Mouse (Mus musculus): ENCODE measurements around the gene Gm20518. TPM values are rescaled to one million over a fixed set of nuclear protein-coding genes. Genes with fewer than 3 reads are reported as not detected.
A peak's percentile ranks its signal among the peaks of the same experiment; 100 is the strongest.

Gene Gm20518
- polyA plus RNA-seq, 1 experiment = 0.08 TPM

DNA sequence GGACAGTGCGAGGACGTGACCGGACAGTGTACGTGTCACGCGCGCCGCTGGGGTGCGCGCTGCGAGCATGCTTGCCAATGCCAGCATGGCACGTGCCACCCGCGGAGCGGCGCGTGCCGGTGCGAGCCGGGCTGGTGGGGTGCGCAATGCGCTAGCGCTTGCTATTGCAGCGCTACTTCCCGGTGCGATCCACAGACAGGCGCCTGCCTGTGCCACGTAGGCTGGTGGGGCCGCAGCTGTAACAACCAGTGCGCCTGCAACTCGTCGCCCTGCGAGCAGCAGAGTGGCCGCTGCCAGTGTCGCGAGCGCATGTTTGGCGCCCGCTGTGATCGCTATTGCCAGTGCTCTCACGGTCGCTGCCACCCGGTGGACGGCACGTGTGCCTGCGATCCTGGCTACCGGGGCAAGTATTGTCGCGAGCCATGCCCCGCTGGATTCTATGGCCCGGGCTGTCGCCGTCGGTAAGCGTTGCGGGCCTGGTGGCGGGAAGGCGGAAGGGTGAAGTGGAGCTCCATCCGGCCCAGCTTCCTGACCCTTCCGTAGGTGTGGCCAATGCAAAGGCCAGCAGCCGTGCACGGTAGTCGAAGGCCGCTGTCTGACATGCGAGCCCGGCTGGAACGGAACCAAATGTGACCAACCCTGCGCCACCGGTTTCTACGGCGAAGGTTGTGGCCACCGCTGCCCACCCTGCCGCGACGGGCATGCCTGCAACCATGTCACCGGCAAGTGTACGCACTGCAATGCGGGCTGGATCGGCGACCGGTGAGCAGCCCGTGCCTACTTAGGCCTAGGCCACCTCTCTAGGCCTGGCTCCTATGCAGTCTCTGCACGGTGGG, 88.4 kb downstream of the Gm20518 start:
- Histone ChIP-seq H3ac (ENCODE audit: control insufficient read depth, insufficient read length) (no peak overlapping the region), H3K4me3 (no peak overlapping the region), H3K27me3 (ENCODE audit: control insufficient read depth, insufficient read depth, insufficient read length) (no peaks in the 10 kb centered on the region), H3K4me2 (ENCODE audit: low read depth) (no peak overlapping the region), H3K79me2 (ENCODE audit: control insufficient read depth, insufficient read depth) (peaks cover 26% of the 10 kb centered on the region), H3K36me3 (ENCODE audit: control insufficient read depth, insufficient read depth) (peaks cover 4% of the 10 kb centered on the region)
- no peak for TF ChIP-seq MYOD1 (IDR thresholded peaks at IDR 0.05; ENCODE audit: control insufficient read depth in 1 of 3, insufficient read length in 2 of 3, low read depth in 2 of 3)
- TF ChIP-seq SRF (IDR thresholded peaks at IDR 0.05; ENCODE audit: control insufficient read depth, insufficient read length, low read depth) = no peak
- no peak for TF ChIP-seq REST (IDR thresholded peaks at IDR 0.05; ENCODE audit: insufficient read depth, insufficient read length)

DNA sequence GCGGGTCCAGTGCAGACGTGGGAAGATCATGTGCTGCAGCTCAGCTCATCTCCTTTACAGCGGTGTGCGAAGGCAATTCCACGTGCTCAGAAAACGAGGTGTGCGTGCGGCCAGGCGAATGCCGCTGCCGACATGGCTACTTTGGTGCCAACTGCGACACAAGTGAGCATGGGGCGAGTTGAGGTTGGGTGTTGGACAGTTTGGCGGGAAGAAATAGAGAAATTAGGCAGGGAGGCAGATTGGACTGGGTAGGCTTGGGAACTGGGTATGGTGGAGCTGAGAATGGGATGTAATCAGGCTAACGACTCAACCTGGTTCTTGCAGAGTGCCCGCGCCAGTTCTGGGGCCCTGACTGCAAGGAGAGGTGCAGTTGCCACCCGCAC, 89.0 kb downstream of the Gm20518 start:
- H3K4me3 ChIP-seq = no peak overlapping the region
- H3K79me2 ChIP-seq (ENCODE audit: control insufficient read depth, insufficient read depth) = peaks cover 26% of the 10 kb centered on the region
- no peak overlapping the region for H3ac ChIP-seq (ENCODE audit: control insufficient read depth, insufficient read length)
- peaks cover 4% of the 10 kb centered on the region for H3K36me3 ChIP-seq (ENCODE audit: control insufficient read depth, insufficient read depth)
- TF ChIP-seq MYOG (IDR thresholded peaks at IDR 0.05; ENCODE audit: control insufficient read depth in 1 of 3, insufficient read depth in 1 of 3, insufficient read length in 2 of 3, low read depth in 2 of 3) = no peak
- TF ChIP-seq REST (IDR thresholded peaks at IDR 0.05; ENCODE audit: insufficient read depth, insufficient read length) = no peak
- TF ChIP-seq POLR2A (IDR thresholded peaks at IDR 0.05; ENCODE audit: insufficient read length, low read depth) = no peak
- no peak for TF ChIP-seq MYOD1 (IDR thresholded peaks at IDR 0.05; ENCODE audit: control insufficient read depth in 1 of 3, insufficient read length in 2 of 3, low read depth in 2 of 3)
- no peak for TF ChIP-seq POLR2AphosphoS2 (IDR thresholded peaks at IDR 0.05; ENCODE audit: insufficient read length, low read depth)
- no peak for TF ChIP-seq TCF3 (IDR thresholded peaks at IDR 0.05; ENCODE audit: insufficient read length, low read depth)
- no peak for TF ChIP-seq CEBPB (IDR thresholded peaks at IDR 0.05; ENCODE audit: insufficient read depth, poor library complexity, severe bottlenecking)
- no peak for TF ChIP-seq E2F4 (IDR thresholded peaks at IDR 0.05; ENCODE audit: insufficient read depth)
- no peak for TF ChIP-seq TCF12 (IDR thresholded peaks at IDR 0.05; ENCODE audit: insufficient read depth, poor library complexity, severe bottlenecking)
- TF ChIP-seq MAX (IDR thresholded peaks at IDR 0.05; ENCODE audit: low read depth) = no peak
- no peak for TF ChIP-seq USF1 (IDR thresholded peaks at IDR 0.05; ENCODE audit: low read depth)
- no peak for TF ChIP-seq SRF (IDR thresholded peaks at IDR 0.05; ENCODE audit: control insufficient read depth, insufficient read length, low read depth)
- H3K27me3 ChIP-seq (ENCODE audit: control insufficient read depth, insufficient read depth, insufficient read length) = no peaks in the 10 kb centered on the region
- H3K4me2 ChIP-seq (ENCODE audit: low read depth) = no peak overlapping the region

DNA sequence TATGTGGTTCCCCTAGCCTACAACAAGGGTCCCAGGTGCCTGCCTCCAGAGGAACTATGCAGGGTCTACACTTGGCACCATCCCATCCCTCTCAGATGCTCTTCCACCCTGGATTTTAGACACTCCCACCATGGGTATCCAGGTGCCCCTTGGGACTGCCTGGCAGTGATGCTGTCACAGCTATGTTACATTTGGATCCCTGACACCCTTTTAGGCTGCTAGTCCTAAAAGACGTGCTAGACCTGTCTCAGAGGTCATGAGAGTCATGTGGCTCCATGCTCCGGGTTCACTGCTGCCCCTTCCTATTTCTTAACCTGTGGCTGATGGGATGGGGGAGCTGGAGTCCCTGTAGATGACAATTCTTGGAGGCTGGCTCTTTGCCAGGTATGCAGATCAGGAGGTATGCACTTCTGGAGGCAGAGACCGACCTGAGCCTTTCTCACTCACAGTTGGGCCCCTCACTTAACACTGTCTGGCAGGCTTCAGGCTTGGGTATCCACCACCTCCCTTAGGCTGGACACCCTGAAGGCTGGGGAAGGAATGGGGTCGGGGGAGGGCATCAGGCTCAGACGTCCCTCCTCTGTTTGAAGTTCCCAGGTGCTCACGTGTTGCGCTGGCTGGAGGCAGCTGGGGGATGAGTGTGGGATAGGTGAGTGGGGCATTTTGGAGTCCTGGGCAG, 89.6 kb downstream of the Gm20518 start:
- peaks cover 26% of the 10 kb centered on the region for H3K79me2 ChIP-seq (ENCODE audit: control insufficient read depth, insufficient read depth)
- peaks cover 4% of the 10 kb centered on the region for H3K36me3 ChIP-seq (ENCODE audit: control insufficient read depth, insufficient read depth)
- no peak overlapping the region for H3K4me2 ChIP-seq (ENCODE audit: low read depth)
- H3ac ChIP-seq (ENCODE audit: control insufficient read depth, insufficient read length) = no peak overlapping the region
- H3K27me3 ChIP-seq (ENCODE audit: control insufficient read depth, insufficient read depth, insufficient read length) = no peaks in the 10 kb centered on the region
- TF ChIP-seq MAX (IDR thresholded peaks at IDR 0.05; ENCODE audit: low read depth) (no peak), SRF (IDR thresholded peaks at IDR 0.05; ENCODE audit: control insufficient read depth, insufficient read length, low read depth) (no peak), MYOG (IDR thresholded peaks at IDR 0.05; ENCODE audit: control insufficient read depth in 1 of 3, insufficient read depth in 1 of 3, insufficient read length in 2 of 3, low read depth in 2 of 3) (no peak)
- no peak overlapping the region for H3K4me3 ChIP-seq

DNA sequence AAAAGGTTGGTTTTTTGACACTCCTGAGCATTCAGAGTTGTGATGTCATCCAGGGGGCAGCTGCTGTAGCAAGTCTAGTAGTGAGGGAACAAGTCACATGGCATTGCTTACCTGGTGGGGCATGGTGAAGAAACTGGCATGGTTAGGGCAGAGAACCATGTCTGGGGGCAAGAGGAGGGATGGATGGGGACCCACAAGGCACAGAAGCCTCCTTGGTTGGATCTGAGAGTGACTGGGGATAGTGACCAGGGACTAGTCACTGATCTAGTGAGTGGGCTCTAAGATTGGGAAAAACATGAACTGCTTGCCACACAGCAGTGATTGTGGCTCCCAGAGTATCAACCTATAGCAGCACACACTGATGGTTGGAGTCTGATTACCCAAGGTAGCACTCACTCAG, 91.9 kb downstream of the Gm20518 start:
- Histone ChIP-seq H3ac (ENCODE audit: control insufficient read depth, insufficient read length) (no peak overlapping the region), H3K4me2 (ENCODE audit: low read depth) (peak overlapping the region; percentile 68), H3K4me3 (no peak overlapping the region), H3K36me3 (ENCODE audit: control insufficient read depth, insufficient read depth) (no peaks in the 10 kb centered on the region), H3K27me3 (ENCODE audit: control insufficient read depth, insufficient read depth, insufficient read length) (no peaks in the 10 kb centered on the region), H3K79me2 (ENCODE audit: control insufficient read depth, insufficient read depth) (peaks cover 26% of the 10 kb centered on the region)
- TF ChIP-seq USF1 (IDR thresholded peaks at IDR 0.05; ENCODE audit: low read depth) (no peak), REST (IDR thresholded peaks at IDR 0.05; ENCODE audit: insufficient read depth, insufficient read length) (no peak), POLR2AphosphoS2 (IDR thresholded peaks at IDR 0.05; ENCODE audit: insufficient read length, low read depth) (no peak), SRF (IDR thresholded peaks at IDR 0.05; ENCODE audit: control insufficient read depth, insufficient read length, low read depth) (no peak)

DNA sequence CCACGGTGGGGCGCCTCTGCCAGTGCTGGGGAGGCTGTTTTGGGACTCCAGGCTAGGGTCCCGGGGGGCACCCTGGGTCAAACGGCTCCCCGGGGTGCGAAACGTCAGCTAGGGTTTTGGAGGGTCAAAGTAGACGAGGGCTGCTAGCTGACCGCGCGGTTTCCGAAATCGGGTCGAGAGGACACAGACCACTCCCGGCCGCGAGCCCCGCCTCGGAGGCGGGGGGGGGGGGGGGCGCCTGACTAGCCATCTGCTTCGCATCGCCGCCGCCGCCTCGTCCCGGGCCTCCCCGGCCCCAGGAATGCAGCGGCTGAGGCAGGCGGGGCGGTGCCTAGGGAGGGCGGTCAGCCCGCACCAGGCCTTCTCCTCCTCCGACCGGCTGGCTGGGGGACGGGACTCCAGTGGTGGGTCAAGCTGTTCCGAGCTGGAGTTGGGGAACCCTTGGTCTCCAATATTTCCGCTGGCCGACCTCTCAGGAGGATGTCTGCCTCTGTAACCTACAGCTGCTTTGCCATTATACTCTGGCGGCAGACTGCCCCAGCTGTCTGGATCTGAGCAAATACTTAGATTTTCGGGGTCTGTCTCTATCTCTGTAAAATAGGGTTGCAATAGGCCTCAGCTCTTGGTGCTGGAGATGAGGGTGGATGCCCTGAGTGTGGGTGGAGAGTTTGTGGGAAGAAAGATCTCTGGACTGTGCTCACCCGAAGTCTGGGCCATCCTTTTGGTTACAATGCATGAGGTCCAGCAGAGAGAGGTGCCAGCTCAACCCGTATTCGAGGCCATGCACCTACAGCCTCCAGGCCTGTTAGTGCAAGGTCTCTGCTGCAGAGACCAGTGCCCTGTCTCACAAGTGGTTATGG, 92.9 kb downstream of the Gm20518 start:
- no peak for TF ChIP-seq USF1 (IDR thresholded peaks at IDR 0.05; ENCODE audit: low read depth)
- TF ChIP-seq POLR2A (IDR thresholded peaks at IDR 0.05; ENCODE audit: insufficient read length, low read depth) = peak; percentile 48
- no peak for TF ChIP-seq POLR2AphosphoS2 (IDR thresholded peaks at IDR 0.05; ENCODE audit: insufficient read length, low read depth)
- TF ChIP-seq TCF3 (IDR thresholded peaks at IDR 0.05; ENCODE audit: insufficient read length, low read depth) = no peak
- TF ChIP-seq SRF (IDR thresholded peaks at IDR 0.05; ENCODE audit: control insufficient read depth, insufficient read length, low read depth) = no peak
- TF ChIP-seq REST (IDR thresholded peaks at IDR 0.05; ENCODE audit: insufficient read depth, insufficient read length) = no peak
- peak in 1 of 3 experiments; percentile 2 for TF ChIP-seq MYOD1 (IDR thresholded peaks at IDR 0.05; ENCODE audit: control insufficient read depth in 1 of 3, insufficient read length in 2 of 3, low read depth in 2 of 3)
- TF ChIP-seq CEBPB (IDR thresholded peaks at IDR 0.05; ENCODE audit: insufficient read depth, poor library complexity, severe bottlenecking) = no peak
- peak in 1 of 3 experiments; percentile 47 for TF ChIP-seq MYOG (IDR thresholded peaks at IDR 0.05; ENCODE audit: control insufficient read depth in 1 of 3, insufficient read depth in 1 of 3, insufficient read length in 2 of 3, low read depth in 2 of 3)
- TF ChIP-seq MAX (IDR thresholded peaks at IDR 0.05; ENCODE audit: low read depth) = no peak
- no peak for TF ChIP-seq TCF12 (IDR thresholded peaks at IDR 0.05; ENCODE audit: insufficient read depth, poor library complexity, severe bottlenecking)
- TF ChIP-seq E2F4 (IDR thresholded peaks at IDR 0.05; ENCODE audit: insufficient read depth) = no peak
- Histone ChIP-seq H3K36me3 (ENCODE audit: control insufficient read depth, insufficient read depth) (no peaks in the 10 kb centered on the region), H3K4me2 (ENCODE audit: low read depth) (peak overlapping the region; percentile 68), H3K79me2 (ENCODE audit: control insufficient read depth, insufficient read depth) (peaks cover 26% of the 10 kb centered on the region), H3K27me3 (ENCODE audit: control insufficient read depth, insufficient read depth, insufficient read length) (no peaks in the 10 kb centered on the region), H3K4me3 (peak overlapping the region; percentile 64), H3ac (ENCODE audit: control insufficient read depth, insufficient read length) (peak overlapping the region; percentile 19)
